Mouse (Mus musculus) thymus, adult 2 months (tissue): ENCODE results near the gene Gramd1b.

Experiments
- CTCF ChIP-seq: fragments of 200-500 bp; IDR thresholded peaks from 2 replicates; pipeline ENCODE4 v1.5.1; 2012; ENCODE audit warnings: mild to moderate bottlenecking, control low read depth, low read length, moderate library complexity, borderline replicate concordance; ENCODE audit not compliant: control insufficient read depth, poor library complexity, insufficient read depth; ENCODE audit errors: extremely low read depth
- POLR2A ChIP-seq: fragments of 200-500 bp; IDR thresholded peaks from 2 replicates; pipeline ENCODE4 v1.6.1; 2012; ENCODE audit warnings: mild to moderate bottlenecking, low read length, control low read depth, moderate library complexity; ENCODE audit not compliant: control insufficient read depth, poor library complexity, insufficient read depth; ENCODE audit errors: extremely low read depth

DNA sequence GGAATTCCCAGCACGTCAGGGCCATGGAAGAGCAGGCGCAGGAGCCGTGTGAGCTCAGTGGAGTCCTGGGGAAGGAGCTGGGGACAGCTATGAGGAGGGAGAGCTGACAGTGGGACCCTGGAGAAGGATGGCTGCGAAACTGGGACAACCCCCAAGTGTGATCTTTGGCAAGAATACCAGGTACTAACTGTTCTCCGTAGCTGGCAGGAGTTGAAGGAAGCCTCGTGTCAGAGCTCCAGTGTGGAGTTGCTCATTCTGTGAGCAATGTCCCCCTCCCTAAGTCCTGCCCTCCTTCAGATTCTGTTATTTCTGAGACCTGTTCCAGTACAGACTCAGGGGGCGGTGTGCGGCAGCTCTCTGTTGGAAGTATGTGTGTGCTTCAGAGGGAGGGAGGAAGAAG lies 36.9 kb upstream of the Gramd1b start:
- TF ChIP-seq POLR2A (no peak), CTCF (no peak)
